Mouse (Mus musculus) mesoderm, embryonic 11.5 days (tissue): Measurements from ENCODE around the gene Nell1.
A peak's percentile ranks its signal among the peaks of the same experiment; 100 is the strongest.
"Not testable (repeated sequence)": the region's sequence is repeated elsewhere in the genome, so short reads cannot be mapped to it uniquely, and the experiment has no call there.

Experiments used
- DNase-seq: peaks from one replicate; pipeline ENCODE4 v3.0.0-alpha.2; 2012; ENCODE audit warnings: low read depth, low spot score

Gene Nell1

GRCm38 (mm10) chr7:49974841-49975440 lies at the start of gene Nell1:
TSS of gene Nell1 (plus strand) at chr7:49974864.
- DNase-seq = peak; percentile 61

DNA sequence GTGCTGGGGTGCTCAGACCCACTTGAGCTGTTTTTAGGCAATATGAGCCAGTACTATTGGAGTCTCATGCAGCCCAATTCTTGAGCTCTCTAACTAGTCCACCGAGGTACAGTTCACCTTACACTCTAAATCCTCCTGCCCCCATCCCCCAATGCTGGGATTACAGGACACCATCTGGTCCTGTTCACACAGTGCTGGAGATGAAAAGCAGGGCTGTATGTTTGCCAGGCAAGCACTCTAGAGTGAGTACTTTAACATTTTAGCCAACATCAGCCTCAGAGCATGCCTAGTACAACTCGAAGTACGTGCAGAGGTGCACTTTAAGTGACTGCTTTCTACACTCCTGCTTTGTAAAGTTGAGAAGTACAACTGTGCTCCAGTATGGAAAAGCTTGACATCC lies 46.1 kb upstream of the Nell1 start:
- no peak for DNase-seq

- DNase-seq = no peak
Measured at GRCm38 (mm10) chr7:49929999-49930398, 44.7 kb upstream of the Nell1 start.

DNA sequence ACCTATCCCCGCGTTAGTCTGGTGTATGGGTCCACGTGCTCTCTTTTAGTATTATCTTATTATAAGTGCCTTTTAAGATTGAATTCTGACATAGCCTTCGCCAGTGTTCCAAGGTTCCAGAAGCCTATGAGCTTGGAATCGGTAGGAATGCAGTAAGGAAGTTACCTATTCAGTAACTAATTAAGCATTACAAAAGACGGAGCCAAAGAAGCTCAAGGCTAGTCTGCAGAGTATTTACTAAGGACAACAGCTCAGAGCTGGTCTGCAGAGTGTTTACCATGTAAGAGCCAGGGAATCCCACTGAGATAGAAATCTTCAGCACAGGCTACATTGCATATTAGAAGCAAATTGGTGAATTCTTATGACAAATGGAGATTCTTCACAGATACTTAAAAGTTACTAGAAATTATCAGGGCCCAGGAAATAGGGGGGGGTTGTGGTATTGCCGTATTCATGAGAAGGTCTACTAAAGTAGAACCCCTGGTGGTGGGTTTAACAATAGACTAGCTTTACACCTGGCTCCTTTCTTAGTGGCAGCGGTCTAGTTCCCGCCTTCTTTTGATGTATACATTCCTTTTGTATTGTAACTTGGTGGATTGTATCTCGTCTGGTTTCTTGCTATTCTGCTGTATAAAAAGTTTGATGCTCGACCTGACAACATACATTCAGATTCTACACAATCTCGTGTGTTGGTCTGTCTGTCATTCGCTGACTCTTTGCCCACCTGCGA lies 41.1 kb upstream of the Nell1 start:
- not testable (repeated sequence) for DNase-seq

GRCm38 (mm10) chr7:49936821-49937220 lies 37.8 kb upstream of the Nell1 start:
- no peak for DNase-seq

GRCm38 (mm10) chr7:49942023-49942422 lies 32.6 kb upstream of the Nell1 start:
- DNase-seq = no peak

- DNase-seq = no peak
Measured at GRCm38 (mm10) chr7:49942490-49942889, 32.2 kb upstream of the Nell1 start.

GRCm38 (mm10) chr7:49946691-49947090 lies 28.0 kb upstream of the Nell1 start:
- no peak for DNase-seq

- peak; percentile 47 for DNase-seq
Measured at GRCm38 (mm10) chr7:49953546-49954181, 21.0 kb upstream of the Nell1 start.

DNA sequence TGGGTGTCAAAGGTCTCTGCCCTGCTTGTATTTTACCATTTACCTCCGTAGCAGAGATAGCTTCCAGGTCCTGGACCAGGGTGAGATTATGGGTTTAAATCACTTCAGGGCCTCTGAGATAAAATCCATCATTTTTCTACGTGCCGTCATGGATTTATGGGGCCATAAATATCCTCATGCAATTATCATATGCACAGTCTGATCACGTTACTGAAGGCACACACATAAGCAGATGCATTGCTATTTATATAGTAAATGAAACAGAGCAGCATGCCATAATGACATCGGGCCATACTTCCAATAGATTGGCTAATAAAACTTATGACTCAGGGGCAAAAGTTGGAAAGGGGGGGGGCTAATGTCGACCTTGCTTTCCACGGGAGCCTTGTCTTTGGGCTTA lies 19.8 kb upstream of the Nell1 start:
- DNase-seq = no peak

GRCm38 (mm10) chr7:49957142-49957541 lies 17.5 kb upstream of the Nell1 start:
- DNase-seq = no peak

DNA sequence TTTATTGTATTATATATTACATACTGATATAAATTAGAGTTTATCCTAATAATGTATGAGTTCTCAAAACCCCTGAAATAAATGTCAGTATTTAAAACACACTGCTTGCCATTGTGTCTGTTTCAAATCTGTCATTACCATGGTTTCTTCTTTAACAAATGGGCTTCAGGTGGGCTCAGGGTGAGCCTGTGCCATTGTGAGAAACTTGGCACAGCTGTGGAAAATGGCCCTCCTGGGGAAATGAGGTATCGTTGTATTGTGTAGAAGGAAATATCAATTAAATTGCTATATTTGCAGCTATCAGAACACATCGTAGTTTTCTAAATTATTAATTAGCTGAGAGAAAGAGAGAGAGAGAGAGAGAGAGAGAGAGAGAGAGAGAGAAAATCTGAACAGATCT lies 10.9 kb upstream of the Nell1 start:
- DNase-seq = no peak

- no peak for DNase-seq
Measured at GRCm38 (mm10) chr7:49969516-49969915, 5.1 kb upstream of the Nell1 start.

DNA sequence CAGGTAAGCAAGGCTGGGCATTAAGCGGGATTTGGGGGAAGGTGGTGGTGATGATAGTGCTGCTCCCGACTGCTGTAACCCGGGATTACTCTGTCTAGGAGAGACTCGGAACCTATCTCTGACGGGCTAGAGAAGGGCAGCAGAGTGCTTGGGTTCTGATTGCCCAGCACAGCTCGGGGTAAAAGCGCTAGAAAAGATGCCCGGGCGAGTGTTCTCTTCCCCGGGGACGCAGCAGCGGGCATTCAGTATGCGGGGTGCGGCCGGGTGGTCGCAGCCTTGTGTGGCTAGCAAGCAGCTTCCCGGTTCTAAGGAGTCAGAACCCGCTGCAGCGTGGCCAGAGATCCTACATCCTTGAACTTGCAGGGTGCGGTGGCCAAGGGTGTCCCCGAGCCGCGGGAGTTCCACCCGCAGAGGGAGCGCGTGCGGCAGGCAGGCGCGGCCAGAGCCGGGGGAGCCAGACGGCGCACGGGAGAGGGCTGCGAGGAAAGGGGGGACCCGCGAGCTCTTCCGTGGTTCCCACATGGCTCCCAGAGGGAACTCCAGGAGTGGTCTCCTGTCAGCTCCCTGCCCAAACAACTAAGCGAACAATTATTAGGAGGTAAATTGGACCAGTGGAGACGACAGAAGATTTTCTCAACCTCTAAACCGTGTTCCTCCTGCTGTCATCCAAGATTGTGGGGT lies 917 bp downstream of the Nell1 start:
- DNase-seq = no peak

DNA sequence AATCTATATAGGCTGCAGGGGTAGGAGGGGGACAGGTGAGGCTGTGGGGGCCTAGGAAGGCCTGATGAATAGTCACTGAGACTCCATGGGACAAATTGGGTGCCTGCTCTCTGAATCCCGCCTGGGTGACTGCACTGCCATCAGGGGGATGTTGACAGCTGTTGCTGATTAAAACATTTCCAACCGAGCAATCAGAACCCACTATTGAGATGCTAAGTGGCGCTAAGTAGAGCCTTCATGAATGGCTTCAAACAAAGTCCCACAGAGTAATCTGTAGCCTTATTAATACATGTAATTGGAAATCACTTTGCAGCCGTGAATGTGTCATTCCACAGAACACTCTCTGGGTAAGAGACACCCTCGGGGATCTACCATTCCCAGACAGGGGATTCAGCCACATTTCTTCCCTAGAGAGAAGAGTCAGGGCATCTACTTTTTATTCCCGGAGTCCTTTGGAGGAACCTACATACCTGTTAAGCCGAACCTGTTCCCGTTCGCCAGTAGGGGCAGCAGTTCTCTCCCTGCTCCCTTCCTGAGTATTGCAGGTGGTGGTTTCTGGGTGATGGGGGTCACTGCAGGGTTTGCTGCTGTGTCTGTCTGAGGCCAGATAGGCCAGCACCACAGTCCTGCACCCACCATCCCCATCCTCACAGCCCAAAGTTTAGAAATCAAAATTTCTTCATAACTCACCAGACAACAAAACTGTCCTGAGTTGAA lies 7.0 kb downstream of the Nell1 start:
- DNase-seq = no peak

- DNase-seq = no peak
Measured at GRCm38 (mm10) chr7:49984698-49985097, 10.0 kb downstream of the Nell1 start.

DNA sequence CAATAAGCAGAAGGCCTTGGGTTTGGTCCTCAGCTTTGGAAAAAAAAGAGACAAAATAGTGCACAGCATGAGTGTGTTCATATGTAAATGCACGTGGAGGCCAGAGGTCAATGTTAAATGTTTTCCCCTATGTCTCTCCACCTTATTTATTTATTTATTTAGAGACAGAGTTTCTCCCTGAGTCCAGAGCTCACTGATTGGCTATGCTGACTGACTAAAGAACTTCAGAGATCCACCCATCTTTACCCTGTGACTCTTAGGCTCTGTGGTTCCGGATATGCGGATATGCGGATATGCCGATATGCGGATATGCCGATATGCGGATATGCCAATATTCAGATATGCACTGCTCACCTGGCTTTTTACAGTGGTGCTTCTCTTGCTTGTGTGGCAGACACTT lies 11.3 kb downstream of the Nell1 start:
- DNase-seq = no peak

DNA sequence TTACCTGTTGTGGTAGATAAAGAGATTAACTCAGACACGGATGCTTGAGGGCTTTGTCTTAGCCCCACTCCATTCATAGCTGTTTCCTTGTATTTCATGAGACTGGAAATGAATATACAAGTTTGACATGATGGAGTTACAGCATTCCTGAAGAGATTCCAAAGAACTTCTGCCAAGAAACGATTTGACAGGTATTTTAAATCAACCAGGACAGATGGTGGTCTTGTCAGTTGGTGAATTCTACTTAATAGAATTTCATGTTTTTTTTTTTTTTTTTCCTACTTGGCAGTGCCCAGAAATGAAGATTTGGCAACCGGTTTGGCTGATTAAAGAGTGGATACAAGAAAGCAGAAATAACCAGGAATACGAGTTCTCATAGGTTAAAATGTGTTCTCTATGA lies 24.7 kb downstream of the Nell1 start:
- DNase-seq = no peak

DNA sequence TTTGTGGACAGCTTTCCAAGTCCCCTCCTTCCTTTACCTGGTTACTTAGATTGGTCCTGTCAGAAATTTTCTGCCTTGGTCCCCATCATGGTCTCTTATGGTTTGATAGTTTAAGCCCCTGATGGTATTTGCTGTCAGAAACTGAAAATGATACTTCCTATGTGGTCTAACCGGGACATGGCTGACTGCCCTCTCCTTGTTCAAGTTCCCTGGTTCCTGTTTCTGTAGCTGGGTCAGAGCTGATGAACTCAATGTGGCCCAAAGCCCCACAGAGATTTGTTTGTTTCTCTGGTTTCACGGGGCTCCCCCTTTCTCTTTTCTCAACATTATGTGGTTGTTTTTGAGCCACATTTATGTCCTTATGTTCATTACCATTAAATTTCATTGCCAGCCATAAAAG lies 30.6 kb downstream of the Nell1 start:
- DNase-seq = no peak

DNA sequence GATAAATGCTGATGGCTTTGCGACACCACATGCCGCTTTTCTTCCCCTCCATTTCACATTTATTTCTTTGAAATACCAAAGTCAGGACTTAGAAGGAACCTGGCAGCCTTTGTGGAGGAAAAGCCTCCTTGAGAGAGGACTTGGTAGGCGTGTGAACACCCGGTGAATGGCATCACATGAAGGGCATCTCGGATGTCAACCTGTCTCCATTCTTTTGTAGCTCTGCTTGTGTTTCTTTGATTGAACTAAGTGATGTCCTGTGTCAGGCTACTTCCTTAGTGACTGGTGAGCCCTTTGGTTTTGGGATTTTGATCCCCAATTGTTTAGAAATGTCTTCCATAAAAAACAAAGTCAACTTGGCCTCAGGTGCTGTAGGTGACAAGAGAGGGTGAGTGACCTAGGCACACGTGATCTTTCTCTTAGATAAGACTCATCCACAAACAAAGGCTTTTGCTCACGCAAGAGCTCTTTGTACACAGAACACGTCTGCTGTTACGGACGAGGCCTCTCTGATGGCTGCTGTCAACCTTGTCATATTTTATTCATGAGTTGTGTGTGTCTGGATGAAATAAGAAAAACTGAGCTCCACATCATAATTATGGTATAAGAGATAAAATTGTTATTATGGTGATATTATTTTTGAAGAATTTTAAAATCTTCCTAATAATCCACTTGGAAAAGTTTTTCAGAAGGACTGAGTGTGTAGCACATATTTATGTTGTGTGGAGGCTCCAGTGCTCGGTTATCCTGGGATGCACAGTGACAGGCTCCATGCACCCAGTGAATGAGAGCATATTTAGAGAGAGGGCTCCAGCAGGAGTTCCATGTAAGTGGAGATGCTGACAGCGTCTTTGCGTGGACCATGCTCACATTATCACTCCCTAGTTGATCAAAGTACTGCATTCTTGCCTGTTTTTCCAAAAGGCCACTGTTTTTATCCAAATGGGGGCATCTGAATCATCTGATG lies 60.8 kb downstream of the Nell1 start:
- no peak for DNase-seq

- DNase-seq = no peak
Measured at GRCm38 (mm10) chr7:50041112-50041511, 66.4 kb downstream of the Nell1 start.
